ENCODE assay signal across 7 mouse cellular contexts in the genomic region with DNA sequence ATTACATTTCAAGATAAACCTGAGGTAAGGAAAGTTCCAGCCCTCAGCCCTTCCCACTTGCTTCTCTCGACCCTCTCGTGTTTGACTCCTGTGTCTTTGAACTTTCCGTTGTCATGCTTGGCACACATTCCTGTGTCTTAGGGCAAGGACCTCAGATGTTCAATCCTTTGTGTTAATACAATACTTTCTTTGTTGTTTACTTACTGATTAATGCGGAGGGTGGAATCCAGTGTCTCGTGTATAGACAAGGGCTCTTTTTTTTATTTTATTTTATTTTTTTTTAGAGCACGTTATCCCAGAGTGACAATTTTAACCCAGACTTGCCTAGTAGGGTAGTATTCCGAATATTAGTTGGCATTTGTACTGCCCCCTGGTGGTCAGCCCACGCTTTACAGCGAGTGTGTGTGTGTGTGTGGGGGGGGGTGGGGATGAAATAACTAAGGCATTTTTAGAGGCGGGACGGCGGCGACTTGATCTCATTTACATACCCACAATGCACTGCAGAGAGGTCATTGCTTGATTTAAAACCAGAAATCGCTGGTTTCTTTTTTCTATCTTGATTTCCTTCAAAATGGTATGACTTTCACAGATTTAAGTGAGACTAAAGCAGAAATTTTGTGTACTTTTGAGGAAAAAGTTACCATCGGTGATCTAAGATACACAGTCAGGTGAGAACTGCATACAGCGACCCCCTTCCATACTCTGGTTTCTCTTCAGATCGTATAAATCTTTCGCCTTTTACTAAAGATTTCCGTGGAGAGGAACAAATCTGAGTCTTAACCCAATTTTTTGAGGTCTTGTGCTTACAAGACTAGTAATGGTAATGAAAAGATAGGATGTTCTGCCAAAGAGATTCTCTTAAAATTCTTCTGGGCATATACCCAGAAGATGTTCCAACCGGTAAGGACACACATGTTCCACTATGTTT. TPM values are rescaled to one million over a fixed set of nuclear protein-coding genes. Genes with fewer than 3 reads are reported as not detected.
DNase-seq lines count a peak whose midpoint lies in the region; TF ChIP-seq lines count a peak whose summit lies in the region.

No protein-coding gene starts in this region.

- DNase-seq in Muller cell, postnatal 12 days (ENCODE audit: inconsistent ontology term), result peak; percentile 84
- peak; percentile 77 for DNase-seq in brain, adult 2 months (ENCODE audit: low read depth, low spot score)
- DNase-seq in fibroblast of lung, adult 2 months (ENCODE audit: low read depth), result peak; percentile 24
- DNase-seq in heart, postnatal 4 days, result peak; percentile 90
- DNase-seq in left cerebral cortex, adult 11 months (ENCODE audit: low spot score), result peak; percentile 52
- DNase-seq in spleen, adult 2 months (ENCODE audit: low read depth in 1 of 2, low spot score in 2 of 2), result peak; percentile 84

- H3K36me3 ChIP-seq in megakaryocyte, embryonic 14.5 days (replicated peaks; ENCODE audit: low read length), result no peaks in the 10 kb centered on the region
- H3K36me3 ChIP-seq in spleen, adult 2 months (ENCODE audit: control insufficient read depth, insufficient read depth, low read length), result no peaks in the 10 kb centered on the region

- peaks cover 32% of the 10 kb centered on the region for H3K4me1 ChIP-seq in megakaryocyte, embryonic 14.5 days
- no peaks in the 10 kb centered on the region for H3K4me1 ChIP-seq in spleen, adult 2 months (ENCODE audit: control insufficient read depth, insufficient read depth, insufficient read length)

- TF ChIP-seq CTCF in spleen, adult 2 months (IDR thresholded peaks at IDR 0.05; ENCODE audit: extremely low read depth, insufficient read depth, insufficient read length, insufficient replicate concordance), result peak; percentile 75; the same call in 1 of the 2 replicates

- peak overlapping the region; percentile 4; the same call in 1 of the 2 replicates for H3K27ac ChIP-seq in spleen, adult 2 months (ENCODE audit: insufficient read depth, low read length)

- no peak for TF ChIP-seq POLR2A in spleen, adult 2 months (IDR thresholded peaks at IDR 0.05; ENCODE audit: low read depth, low read length)

- no peaks in the 10 kb centered on the region for H3K9me3 ChIP-seq in megakaryocyte, embryonic 14.5 days

- peak overlapping the region; percentile 21 for H3K4me3 ChIP-seq in megakaryocyte, embryonic 14.5 days (replicated peaks)
- H3K4me3 ChIP-seq in spleen, adult 2 months (ENCODE audit: extremely low read depth, insufficient read depth, insufficient read length), result no peak overlapping the region

- 11% methylated on average over 20 of the region's 20 CpGs for WGBS in spleen, adult 2 months

- H3K27me3 ChIP-seq in megakaryocyte, embryonic 14.5 days (replicated peaks), result peaks cover 32% of the 10 kb centered on the region
- H3K27me3 ChIP-seq in spleen, adult 2 months (ENCODE audit: control insufficient read depth, insufficient read depth, low read length), result no peaks in the 10 kb centered on the region

RNA-seq across cellular contexts. Expression of gene Kif2c, which starts 28.0 kb away (rescaled TPM):
- 10 to 100 TPM; 17.7 to 19.7 TPM for total RNA-seq in heart, postnatal 4 days (2021)
- 5.6 and 8.3 TPM in 2 replicates for polyA plus RNA-seq in megakaryocyte, embryonic 14.5 days (2012; ENCODE audit: insufficient read depth, low replicate concordance)
- 2.5 and 2.7 TPM in 2 replicates for polyA plus RNA-seq in spleen, adult 2 months (2012; rRNA removed)

RNA-seq across cellular contexts. Expression of gene Tmem53, which starts 41.3 kb away (rescaled TPM):
- 10 to 100 TPM; 25.5 to 27.1 TPM for total RNA-seq in heart, postnatal 4 days (2021)
- polyA plus RNA-seq in megakaryocyte, embryonic 14.5 days (2012; ENCODE audit: insufficient read depth, low replicate concordance), result 0.53 TPM in 1 of 2 replicates, not detected in the other
- polyA plus RNA-seq in spleen, adult 2 months (2012; rRNA removed), result 2.4 and 3.2 TPM in 2 replicates

RNA-seq across cellular contexts. Expression of gene Armh1, which starts 41.5 kb away (rescaled TPM):
- under 1 TPM; 0.38 to 0.43 TPM for total RNA-seq in heart, postnatal 4 days (2021)
- not detected in 2 replicates for polyA plus RNA-seq in megakaryocyte, embryonic 14.5 days (2012; ENCODE audit: insufficient read depth, low replicate concordance)
- 0.05 TPM in 1 of 2 replicates, not detected in the other for polyA plus RNA-seq in spleen, adult 2 months (2012; rRNA removed)

RNA-seq across cellular contexts. Expression of gene Rps8, which starts 54.4 kb away (rescaled TPM):
- total RNA-seq in heart, postnatal 4 days (2021), result 100 to 1,000 TPM; 952 to 961 TPM
- polyA plus RNA-seq in megakaryocyte, embryonic 14.5 days (2012; ENCODE audit: insufficient read depth, low replicate concordance), result 358 and 2,282 TPM in 2 replicates
- 578 and 703 TPM in 2 replicates for polyA plus RNA-seq in spleen, adult 2 months (2012; rRNA removed)

Comparison
In these comparisons a context has a peak if more than half of its experiments do, and no peak if none do; other contexts are left out.
1. DNase-seq: peak in every context shown above with its lines; median percentile 90 in heart, postnatal 4 days; 84 in Muller cell, postnatal 12 days; 84 in spleen, adult 2 months; 77 in brain, adult 2 months; 52 in left cerebral cortex, adult 11 months; 24 in fibroblast of lung, adult 2 months.